Mouse (Mus musculus): ENCODE data around the gene Ctla4.

- TF ChIP-seq CTCF (IDR thresholded peaks at IDR 0.05 in 2 of 3, conservative IDR thresholded peaks at IDR 0.05 in 1 of 3; ENCODE audit: control insufficient read depth in 1 of 3, insufficient read depth in 1 of 3, low read depth in 2 of 3, low read length in 3 of 3, poor library complexity in 1 of 3, severe bottlenecking in 1 of 3) (no peak), MAFK (IDR thresholded peaks at IDR 0.05; ENCODE audit: borderline replicate concordance, low read depth, low read length) (no peak), HCFC1 (IDR thresholded peaks at IDR 0.05; ENCODE audit: low read depth, low read length) (no peak), NRF1 (IDR thresholded peaks at IDR 0.05; ENCODE audit: insufficient read depth, low read depth, low read length, poor library complexity, severe bottlenecking) (no peak), POLR2A (IDR thresholded peaks at IDR 0.05; ENCODE audit: control insufficient read depth in 1 of 2, insufficient read depth in 1 of 2, low read depth in 1 of 2, low read length in 2 of 2, poor library complexity in 1 of 2) (no peak)
These were observed 11.5 kb downstream of the Ctla4 start for GRCm38 (mm10) chr1:60898127-60898932.
